Mouse (Mus musculus): ENCODE results near the gene Glis1.

DNA sequence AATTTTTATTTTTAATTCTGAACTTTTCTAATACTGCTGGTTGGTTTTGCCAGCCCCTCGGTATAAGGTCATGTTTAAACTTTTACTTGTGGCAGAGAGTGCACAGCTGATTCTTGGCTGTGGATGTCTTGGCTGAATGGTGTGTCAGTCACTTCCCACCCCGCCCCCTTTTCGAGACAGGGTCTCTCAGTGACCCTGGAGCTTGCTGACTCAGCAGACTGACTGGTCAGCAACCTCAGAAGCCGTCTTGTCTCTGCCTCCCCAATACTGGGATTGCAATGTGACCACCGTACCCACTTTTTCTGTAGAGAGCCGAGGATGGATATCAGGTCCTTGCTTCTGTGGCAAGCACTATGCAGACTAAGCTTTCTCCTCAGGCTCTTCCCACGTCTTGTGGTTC lies 154.2 kb downstream of the Glis1 start:
- TF ChIP-seq CTCF (IDR thresholded peaks at IDR 0.05; ENCODE audit: low read depth) (no peak), EP300 (optimal IDR thresholded peaks at IDR 0.05) (no peak)
